Mouse (Mus musculus): ENCODE measurements at regions not wholly inside any gene's neighbourhood (a gene's known extent, or its start where the extent isn't known, plus 50 kb on each side); places are given as distances from the start of the nearest gene placed in this dataset.

GRCm38 (mm10) chr13:51026311-51026918 is 74.3 kb upstream of the Spin1 start:
- no peak for TF ChIP-seq CTCF (IDR thresholded peaks at IDR 0.05; ENCODE audit: low read depth, low read length)
- no peak for TF ChIP-seq POLR2A (IDR thresholded peaks at IDR 0.05; ENCODE audit: extremely low read depth, insufficient read depth, low read length)

Data from liver, adult 2 months (tissue).